11 mouse cellular contexts compared by ENCODE assay signal in the genomic region with DNA sequence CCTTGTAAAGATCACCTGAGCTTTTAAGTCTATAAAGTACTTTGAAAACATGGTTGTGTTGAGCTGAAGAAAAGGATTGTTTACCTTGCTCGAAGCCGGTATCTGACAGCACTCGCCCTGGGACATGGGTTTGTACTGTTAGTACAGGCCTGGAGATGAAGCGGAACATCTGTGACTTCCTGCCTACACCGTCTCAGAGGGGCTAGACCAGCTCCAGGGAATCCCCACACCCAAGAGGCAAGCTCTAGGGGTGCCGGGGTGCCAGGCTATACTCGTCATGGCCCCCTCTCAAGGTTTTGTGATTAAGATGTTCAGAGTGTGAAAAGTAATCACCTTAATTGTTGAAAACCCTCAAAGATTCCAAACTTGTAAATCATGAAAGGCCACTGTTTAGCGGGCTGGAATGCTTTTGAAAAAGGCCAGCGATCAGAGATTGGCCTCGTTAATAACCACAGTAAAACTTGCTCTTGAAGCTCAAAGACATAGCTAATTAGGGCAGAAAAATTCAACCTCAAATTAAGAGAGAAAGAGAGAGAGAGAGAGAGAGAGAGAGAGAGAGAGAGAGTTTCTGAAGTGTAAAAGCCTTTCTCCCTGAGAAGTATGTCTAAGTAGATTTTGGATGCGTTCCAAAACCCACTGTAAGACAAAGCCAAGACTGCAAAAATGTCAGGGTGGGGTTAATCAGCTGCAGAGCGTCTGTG.
A peak's percentile ranks its signal among the peaks of the same experiment; 100 is the strongest.
DNase-seq lines count a peak whose midpoint lies in the region; ATAC-seq lines count a peak whose summit lies in the region.
"Had no signal": no experiment of that assay in that cellular context is flagged by ENCODE, and none has a peak within 500 bp of the region (broad histone marks: within the 10 kb centered on the region; RNA-seq: fewer than 3 reads in every experiment).

No protein-coding gene starts in this region.

- 0 out of 2 replicates have a peak, but pooled peaks have one; percentile 40 for ATAC-seq in intestine, embryonic 14.5 days (replicated peaks; ENCODE audit: low FRiP score, low TSS enrichment, low read depth)
- ATAC-seq in intestine, embryonic 16.5 days, result no peak
- peak; percentile 66; the same call in 1 of the 2 replicates for ATAC-seq in neural tube, embryonic 12.5 days (ENCODE audit: low FRiP score, low read depth)
- ATAC-seq in forebrain, embryonic 16.5 days, result peak; percentile 71
- 0 out of 2 replicates have a peak, but pooled peaks have one; percentile 38 for ATAC-seq in stomach, embryonic 15.5 days (ENCODE audit: insufficient read depth, low FRiP score, low read depth)
- no peak for ATAC-seq in megakaryocyte-erythroid progenitor cell, adult 5-6 weeks (replicated peaks; ENCODE audit: low FRiP score, low TSS enrichment, poor library complexity, severe bottlenecking)

- H3K4me2 ChIP-seq in intestine, embryonic 14.5 days (ENCODE audit: low read length), result 0 out of 2 replicates have a peak overlapping the region, but pooled peaks have one; percentile 2
- H3K4me2 ChIP-seq in intestine, embryonic 16.5 days (ENCODE audit: low read depth, low read length), result no peak overlapping the region
- H3K4me2 ChIP-seq in neural tube, embryonic 12.5 days (replicated peaks), result no peak overlapping the region
- H3K4me2 ChIP-seq in forebrain, embryonic 16.5 days (ENCODE audit: low read length), result no peak overlapping the region
- no peak overlapping the region; the same call in 1 of the 2 replicates for H3K4me2 ChIP-seq in stomach, embryonic 15.5 days
- H3K4me2 ChIP-seq: heart, embryonic 13.5 days had no signal

- WGBS in intestine, embryonic 14.5 days, result 24% methylated on average over 12 of the region's 12 CpGs
- 45% methylated on average over 12 of the region's 12 CpGs for WGBS in intestine, embryonic 16.5 days
- 30% methylated on average over 12 of the region's 12 CpGs for WGBS in neural tube, embryonic 12.5 days
- WGBS in forebrain, embryonic 16.5 days, result 10% methylated on average over 12 of the region's 12 CpGs
- WGBS in stomach, embryonic 15.5 days, result 32% methylated on average over 12 of the region's 12 CpGs

- no peaks in the 10 kb centered on the region for H3K36me3 ChIP-seq in intestine, embryonic 14.5 days (ENCODE audit: control insufficient read depth, insufficient read depth, low read length)
- no peaks in the 10 kb centered on the region for H3K36me3 ChIP-seq in intestine, embryonic 16.5 days (ENCODE audit: control insufficient read depth, insufficient read depth, low read length)
- H3K36me3 ChIP-seq in neural tube, embryonic 12.5 days, result no peaks in the 10 kb centered on the region
- no peaks in the 10 kb centered on the region for H3K36me3 ChIP-seq in forebrain, embryonic 16.5 days (ENCODE audit: control insufficient read depth, insufficient read depth)
- H3K36me3 ChIP-seq in stomach, embryonic 15.5 days, result no peaks in the 10 kb centered on the region
- H3K36me3 ChIP-seq: heart, embryonic 13.5 days had no signal

- H3K4me3 ChIP-seq in intestine, embryonic 14.5 days (ENCODE audit: low read depth, low read length), result no peak overlapping the region
- H3K4me3 ChIP-seq in intestine, embryonic 16.5 days (ENCODE audit: low read length), result no peak overlapping the region
- H3K4me3 ChIP-seq in neural tube, embryonic 12.5 days, result no peak overlapping the region
- H3K4me3 ChIP-seq in forebrain, embryonic 16.5 days (replicated peaks; ENCODE audit: low read length), result no peak overlapping the region
- no peak overlapping the region for H3K4me3 ChIP-seq in stomach, embryonic 15.5 days (replicated peaks)
- H3K4me3 ChIP-seq: erythroblast, embryonic 14.5 days; heart, embryonic 13.5 days had no signal

- H3K4me1 ChIP-seq in intestine, embryonic 14.5 days (replicated peaks; ENCODE audit: control insufficient read depth, insufficient read depth, low read length), result peaks cover 15% of the 10 kb centered on the region; the same call in 1 of the 2 replicates
- 0 out of 2 replicates have a peak, but pooled peaks cover 3% of the 10 kb centered on the region for H3K4me1 ChIP-seq in intestine, embryonic 16.5 days (ENCODE audit: control insufficient read depth, insufficient read depth, low read length)
- H3K4me1 ChIP-seq in neural tube, embryonic 12.5 days, result peaks cover 3% of the 10 kb centered on the region; the same call in 1 of the 2 replicates
- H3K4me1 ChIP-seq in forebrain, embryonic 16.5 days (replicated peaks; ENCODE audit: control insufficient read depth, insufficient read depth, low read length), result peaks cover 14% of the 10 kb centered on the region
- peaks cover 7% of the 10 kb centered on the region; the same call in 1 of the 2 replicates for H3K4me1 ChIP-seq in stomach, embryonic 15.5 days

- no peak overlapping the region for H3K27ac ChIP-seq in intestine, embryonic 14.5 days (ENCODE audit: low read depth)
- no peak overlapping the region for H3K27ac ChIP-seq in intestine, embryonic 16.5 days (ENCODE audit: low read length)
- no peak overlapping the region for H3K27ac ChIP-seq in neural tube, embryonic 12.5 days
- 0 out of 2 replicates have a peak overlapping the region, but pooled peaks have one; percentile 31 for H3K27ac ChIP-seq in forebrain, embryonic 16.5 days (ENCODE audit: low read length)
- peak overlapping the region; percentile 54; the same call in 1 of the 2 replicates for H3K27ac ChIP-seq in stomach, embryonic 15.5 days
- H3K27ac ChIP-seq: heart, embryonic 13.5 days had no signal

- no peak overlapping the region for H3K9ac ChIP-seq in intestine, embryonic 14.5 days (ENCODE audit: low read length)
- no peak overlapping the region for H3K9ac ChIP-seq in intestine, embryonic 16.5 days (ENCODE audit: low read depth, low read length)
- H3K9ac ChIP-seq in neural tube, embryonic 12.5 days, result no peak overlapping the region
- no peak overlapping the region for H3K9ac ChIP-seq in forebrain, embryonic 16.5 days (replicated peaks; ENCODE audit: low read depth, low read length)
- no peak overlapping the region for H3K9ac ChIP-seq in stomach, embryonic 15.5 days
- H3K9ac ChIP-seq: heart, embryonic 13.5 days had no signal

- no peaks in the 10 kb centered on the region for H3K27me3 ChIP-seq in intestine, embryonic 14.5 days (replicated peaks; ENCODE audit: control insufficient read depth, insufficient read depth, low read length)
- H3K27me3 ChIP-seq in intestine, embryonic 16.5 days (replicated peaks; ENCODE audit: control insufficient read depth, insufficient read depth, low read length), result no peaks in the 10 kb centered on the region
- H3K27me3 ChIP-seq in neural tube, embryonic 12.5 days (replicated peaks), result no peaks in the 10 kb centered on the region
- no peaks in the 10 kb centered on the region for H3K27me3 ChIP-seq in forebrain, embryonic 16.5 days (replicated peaks; ENCODE audit: control insufficient read depth, insufficient read depth, low read length)
- H3K27me3 ChIP-seq in stomach, embryonic 15.5 days (replicated peaks), result no peaks in the 10 kb centered on the region
- H3K27me3 ChIP-seq: heart, embryonic 13.5 days had no signal

- no peak for DNase-seq in intestine, embryonic 14.5 days (ENCODE audit: low spot score)
- no peak for DNase-seq in neural tube, embryonic 10.5 days (ENCODE audit: extremely low spot score, low spot score)
- no peak for DNase-seq in gastrocnemius, adult 8-10 months (ENCODE audit: low spot score in 2 of 2)
- DNase-seq: thymus, postnatal 25 days had no signal

- no peaks in the 10 kb centered on the region for H3K9me3 ChIP-seq in intestine, embryonic 14.5 days (ENCODE audit: control insufficient read depth, low read length)
- no peaks in the 10 kb centered on the region for H3K9me3 ChIP-seq in intestine, embryonic 16.5 days (ENCODE audit: control insufficient read depth, low read length)
- no peaks in the 10 kb centered on the region for H3K9me3 ChIP-seq in neural tube, embryonic 12.5 days
- H3K9me3 ChIP-seq in forebrain, embryonic 16.5 days (ENCODE audit: control insufficient read depth, low read length), result no peaks in the 10 kb centered on the region
- H3K9me3 ChIP-seq in stomach, embryonic 15.5 days, result no peaks in the 10 kb centered on the region
- H3K9me3 ChIP-seq: heart, embryonic 13.5 days had no signal

Comparison
In these comparisons a context has a peak if more than half of its experiments do, and no peak if none do; other contexts are left out.
1. ATAC-seq: peak in intestine, embryonic 14.5 days (single experiment), neural tube, embryonic 12.5 days (single experiment), forebrain, embryonic 16.5 days (single experiment) and stomach, embryonic 15.5 days (single experiment); none in intestine, embryonic 16.5 days (single experiment) and megakaryocyte-erythroid progenitor cell, adult 5-6 weeks (single experiment).
2. H3K27ac ChIP-seq: peak in forebrain, embryonic 16.5 days (single experiment) and stomach, embryonic 15.5 days (single experiment); none in intestine, embryonic 14.5 days (single experiment), intestine, embryonic 16.5 days (single experiment) and neural tube, embryonic 12.5 days (single experiment).